ENCODE assay signal across 8 mouse cellular contexts in genomic region chr6:120039668-120040556, GRCm38 (mm10). TPM values are rescaled to one million over a fixed set of nuclear protein-coding genes. Genes with fewer than 3 reads are reported as not detected.
A peak's percentile ranks its signal among the peaks of the same experiment; 100 is the strongest.
DNase-seq lines count a peak whose midpoint lies in the region; ATAC-seq and TF ChIP-seq lines count a peak whose summit lies in the region.

No protein-coding gene starts in this region.

- peaks cover 14% of the 10 kb centered on the region for H3K36me3 ChIP-seq in G1E (replicated peaks)
- no peaks in the 10 kb centered on the region for H3K36me3 ChIP-seq in forebrain, postnatal 0 days (ENCODE audit: insufficient read depth)
- H3K36me3 ChIP-seq in neural tube, embryonic 15.5 days = no peaks in the 10 kb centered on the region

- H3K9me3 ChIP-seq in G1E (replicated peaks) = no peaks in the 10 kb centered on the region
- no peaks in the 10 kb centered on the region for H3K9me3 ChIP-seq in forebrain, postnatal 0 days (ENCODE audit: low read length)
- no peaks in the 10 kb centered on the region for H3K9me3 ChIP-seq in neural tube, embryonic 15.5 days (replicated peaks)

- peak overlapping the region; percentile 10; the same call in 1 of the 2 replicates for H3K9ac ChIP-seq in forebrain, postnatal 0 days
- peak overlapping the region; percentile 51; the same call in 1 of the 2 replicates for H3K9ac ChIP-seq in neural tube, embryonic 15.5 days (replicated peaks)

- peak; percentile 52 for ATAC-seq in G1E (ENCODE audit: extremely low read depth, insufficient number of reproducible peaks, low FRiP score, poor library complexity, severe bottlenecking)
- ATAC-seq in forebrain, postnatal 0 days = peak; percentile 26
- no peak for ATAC-seq in neural tube, embryonic 15.5 days (ENCODE audit: low FRiP score)

- no peak overlapping the region for H3K27ac ChIP-seq in cerebellum, adult 2 months (ENCODE audit: insufficient read depth, low read length)
- no peak overlapping the region for H3K27ac ChIP-seq in forebrain, postnatal 0 days (ENCODE audit: low read depth, low read length)
- H3K27ac ChIP-seq in layer of hippocampus, adult 2 months = peak overlapping the region; percentile 87
- H3K27ac ChIP-seq in neural tube, embryonic 15.5 days (replicated peaks) = peak overlapping the region; percentile 81

- H3K27me3 ChIP-seq in G1E (ENCODE audit: insufficient read depth, low read length) = no peaks in the 10 kb centered on the region
- H3K27me3 ChIP-seq in cerebellum, adult 2 months (ENCODE audit: control insufficient read depth, insufficient read depth, low read length) = no peaks in the 10 kb centered on the region
- no peaks in the 10 kb centered on the region for H3K27me3 ChIP-seq in forebrain, postnatal 0 days (ENCODE audit: insufficient read depth, low read length)
- no peaks in the 10 kb centered on the region for H3K27me3 ChIP-seq in neural tube, embryonic 15.5 days (replicated peaks)

- H3K4me1 ChIP-seq in G1E (ENCODE audit: insufficient read depth, low read depth, low read length) = peaks cover 19% of the 10 kb centered on the region
- H3K4me1 ChIP-seq in cerebellum, adult 2 months (ENCODE audit: control insufficient read depth, insufficient read depth, low read length) = no peaks in the 10 kb centered on the region
- peaks cover 10% of the 10 kb centered on the region for H3K4me1 ChIP-seq in forebrain, postnatal 0 days (ENCODE audit: insufficient read depth)
- H3K4me1 ChIP-seq in lung, adult 2 months (ENCODE audit: control insufficient read depth, insufficient read depth, low read length) = no peaks in the 10 kb centered on the region
- H3K4me1 ChIP-seq in neural tube, embryonic 15.5 days = peaks cover 20% of the 10 kb centered on the region

- H3K4me2 ChIP-seq in forebrain, postnatal 0 days (ENCODE audit: low read depth) = peak overlapping the region; percentile 74
- peak overlapping the region; percentile 93 for H3K4me2 ChIP-seq in neural tube, embryonic 15.5 days

- peak overlapping the region; percentile 94 for H3K4me3 ChIP-seq in G1E (ENCODE audit: low read depth, low read length)
- peak overlapping the region; percentile 24 for H3K4me3 ChIP-seq in cerebellum, adult 2 months (replicated peaks; ENCODE audit: insufficient read depth, low read depth, low read length)
- peak overlapping the region; percentile 88 for H3K4me3 ChIP-seq in forebrain, postnatal 0 days (ENCODE audit: low read depth, low read length)
- H3K4me3 ChIP-seq in layer of hippocampus, adult 2 months = peak overlapping the region; percentile 90
- H3K4me3 ChIP-seq in lung, adult 2 months (replicated peaks; ENCODE audit: extremely low read depth, low read depth, low read length) = peak overlapping the region; percentile 58
- H3K4me3 ChIP-seq in neural tube, embryonic 15.5 days (replicated peaks) = peak overlapping the region; percentile 94

- peak; percentile 28 for DNase-seq in G1E (ENCODE audit: low spot score)
- peak; percentile 69 to 77 for DNase-seq in cerebellum, adult 2 months
- peak; percentile 90 for DNase-seq in forebrain, postnatal 0 days
- peak; percentile 88 for DNase-seq in heart, postnatal 4 days
- DNase-seq in layer of hippocampus, adult 2 months (ENCODE audit: low spot score in 2 of 2) = peak; percentile 53 to 81
- peak; percentile 71 for DNase-seq in lung, adult 2 months
- DNase-seq in testis, postnatal 10 days (ENCODE audit: low spot score) = peak; percentile 82

- no peak for TF ChIP-seq POLR2A in cerebellum, adult 2 months (IDR thresholded peaks at IDR 0.05; ENCODE audit: borderline replicate concordance, insufficient read depth, low read length)
- TF ChIP-seq POLR2A in lung, adult 2 months (IDR thresholded peaks at IDR 0.05; ENCODE audit: borderline replicate concordance, extremely low read depth, low read depth, low read length) = peak; percentile 56; the same call in 1 of the 2 replicates

- no peak for TF ChIP-seq CTCF in G1E (IDR thresholded peaks at IDR 0.05; ENCODE audit: low read depth, low read length)
- peak; percentile 29; the same call in 1 of the 2 replicates for TF ChIP-seq CTCF in cerebellum, adult 2 months (IDR thresholded peaks at IDR 0.05; ENCODE audit: borderline replicate concordance, insufficient read depth, low read depth, low read length)
- TF ChIP-seq CTCF in forebrain, postnatal 0 days (IDR thresholded peaks at IDR 0.05; ENCODE audit: low read depth) = peak; percentile 85
- peak; percentile 87 for TF ChIP-seq CTCF in layer of hippocampus, adult 2 months (conservative IDR thresholded peaks at IDR 0.05)
- TF ChIP-seq CTCF in lung, adult 2 months (IDR thresholded peaks at IDR 0.05; ENCODE audit: insufficient read depth, low read length) = peak; percentile 50; the same call in 1 of the 2 replicates

- WGBS in cerebellum, adult 2 months = 2% methylated on average over 24 of the region's 24 CpGs
- WGBS in forebrain, postnatal 0 days = 3% methylated on average over 24 of the region's 24 CpGs
- under 1% methylated on average over 24 of the region's 24 CpGs for WGBS in lung, adult 2 months
- 1% methylated on average over 24 of the region's 24 CpGs for WGBS in neural tube, embryonic 15.5 days

RNA-seq across cellular contexts. Expression of gene Wnk1, which starts 1.4 kb away (rescaled TPM):
- total RNA-seq in G1E (2014; fragmentation: Nextera tagmentation) (801 and 848 TPM in 2 replicates), G1E (2017) (189 and 197 TPM in 2 replicates)
- polyA plus RNA-seq in G1E (2012) = 49.7 and 53.7 TPM in 2 replicates
- 252 and 288 TPM in 2 replicates for polyA plus RNA-seq in cerebellum, adult 2 months (2012; rRNA removed)
- total RNA-seq in forebrain, postnatal 0 days (2014; rRNA removed) = 95.6 and 130 TPM in 2 replicates
- polyA plus RNA-seq in forebrain, postnatal 0 days (2015; fragmentation: Nextera tagmentation; extraction: Ambion mirVana) = 19.5 and 34.2 TPM in 2 replicates
- 100 to 1,000 TPM; 332 to 358 TPM for total RNA-seq in heart, postnatal 4 days (2021)
- 100 to 1,000 TPM; 185 to 194 TPM for total RNA-seq in layer of hippocampus, adult 2 months (2021)
- polyA plus RNA-seq in lung, adult 2 months (2012; rRNA removed) = 131 and 136 TPM in 2 replicates
- polyA plus RNA-seq in neural tube, embryonic 15.5 days (2015; fragmentation: Nextera tagmentation; extraction: Ambion mirVana) = 51.4 and 52.4 TPM in 2 replicates

RNA-seq across cellular contexts. Expression of gene Ninj2, which starts 53.2 kb away (rescaled TPM):
- total RNA-seq in G1E (2014; fragmentation: Nextera tagmentation) (not detected in 2 replicates), G1E (2017) (not detected in 2 replicates)
- not detected in 2 replicates for polyA plus RNA-seq in G1E (2012)
- polyA plus RNA-seq in cerebellum, adult 2 months (2012; rRNA removed) = 9.7 and 11.7 TPM in 2 replicates
- not detected in 2 replicates for total RNA-seq in forebrain, postnatal 0 days (2014; rRNA removed)
- polyA plus RNA-seq in forebrain, postnatal 0 days (2015; fragmentation: Nextera tagmentation; extraction: Ambion mirVana) = 0.24 TPM in 1 of 2 replicates, not detected in the other
- not detected for total RNA-seq in heart, postnatal 4 days (2021)
- total RNA-seq in layer of hippocampus, adult 2 months (2021) = under 1 TPM; 0.74 to 0.91 TPM
- polyA plus RNA-seq in lung, adult 2 months (2012; rRNA removed) = 0.26 and 0.35 TPM in 2 replicates
- 0.19 and 0.46 TPM in 2 replicates for polyA plus RNA-seq in neural tube, embryonic 15.5 days (2015; fragmentation: Nextera tagmentation; extraction: Ambion mirVana)

Comparison
In these comparisons a context has a peak if more than half of its experiments do, and no peak if none do; other contexts are left out.
1. DNase-seq: peak in every context shown above with its lines; median percentile 90 in forebrain, postnatal 0 days; 88 in heart, postnatal 4 days; 82 in testis, postnatal 10 days; 73 in cerebellum, adult 2 months; 71 in lung, adult 2 months; 67 in layer of hippocampus, adult 2 months; 28 in G1E.
2. H3K4me3 ChIP-seq: peak in every context shown above with its lines; median percentile 94 in G1E; 94 in neural tube, embryonic 15.5 days; 90 in layer of hippocampus, adult 2 months; 88 in forebrain, postnatal 0 days; 58 in lung, adult 2 months; 24 in cerebellum, adult 2 months.
3. H3K27ac ChIP-seq: peak in layer of hippocampus, adult 2 months (single experiment) and neural tube, embryonic 15.5 days (single experiment); none in cerebellum, adult 2 months (single experiment) and forebrain, postnatal 0 days (single experiment).